Mouse (Mus musculus): ENCODE data around the gene C1galt1. TPM values are rescaled to one million over a fixed set of nuclear protein-coding genes. Genes with fewer than 3 reads are reported as not detected.

The C1galt1 gene
- polyA plus RNA-seq, 1 experiment = 9.7 TPM

DNA sequence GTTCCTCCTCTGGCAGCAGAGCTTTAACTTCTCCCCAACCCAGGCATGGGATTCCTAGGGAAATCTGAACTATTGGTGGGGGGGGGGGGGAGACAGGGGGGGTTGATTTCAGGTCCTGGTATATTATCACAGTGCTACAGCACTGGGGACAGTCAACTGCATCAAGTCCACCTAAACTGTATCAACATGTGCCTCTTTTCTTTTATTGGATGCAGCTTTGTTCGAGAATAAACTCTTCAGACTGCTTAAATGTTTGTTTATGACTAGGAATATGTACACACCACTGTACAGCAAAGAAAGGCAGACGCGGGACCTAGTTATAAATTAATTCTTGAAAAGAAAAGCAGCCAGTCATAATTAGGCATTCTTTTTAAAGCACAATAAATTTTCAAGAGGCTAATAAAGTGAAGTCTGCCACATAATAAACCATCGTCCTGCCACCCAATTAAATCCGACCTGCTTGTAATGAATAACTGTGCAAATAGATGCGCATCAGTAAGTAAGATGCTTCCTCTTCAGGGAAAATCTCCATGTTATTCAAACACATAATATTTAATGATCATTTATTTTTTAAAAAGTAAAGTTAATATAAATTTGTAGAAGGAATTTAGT is 12.0 kb upstream of the C1galt1 start:
- 83% methylated on average over 6 of the region's 6 CpGs for WGBS

DNA sequence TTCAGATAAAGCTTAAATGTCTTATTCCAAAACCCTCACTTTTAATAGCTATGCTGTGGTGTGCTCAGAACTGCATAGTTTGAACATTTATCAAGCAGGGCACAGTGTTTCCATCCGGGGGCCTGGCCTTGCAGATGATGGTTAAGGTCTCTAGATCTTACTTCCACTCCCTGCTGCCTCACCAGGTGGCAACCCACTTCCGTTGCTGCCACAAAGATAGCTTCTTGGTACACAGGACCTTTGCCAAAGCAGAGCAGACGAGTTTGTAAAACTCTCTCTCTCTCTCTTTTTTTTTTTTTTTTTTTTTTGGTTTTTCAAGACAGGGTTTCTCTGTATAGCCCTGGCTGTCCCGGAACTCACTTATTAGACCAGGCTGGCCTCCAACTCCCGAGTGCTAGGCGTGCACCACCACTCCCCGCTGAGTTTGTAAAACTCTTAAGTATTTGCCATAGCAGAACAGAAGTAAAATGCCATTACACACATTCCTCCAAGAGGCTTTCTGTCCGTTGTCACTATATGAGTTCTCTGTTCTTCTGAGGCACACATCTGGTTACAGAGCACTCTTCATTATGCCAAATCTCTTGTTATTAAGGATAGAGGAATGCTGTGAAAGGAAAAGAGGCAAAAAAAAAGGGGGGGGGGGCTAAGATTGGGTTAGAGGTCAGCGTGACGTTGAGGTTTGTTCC is 773 bp upstream of the C1galt1 start:
- Histone ChIP-seq H3K4me3 (replicated peaks; ENCODE audit: control insufficient read depth, low read depth, low read length) (peak overlapping the region; percentile 2), H3K4me1 (ENCODE audit: control insufficient read depth, insufficient read depth, low read length) (peaks cover 6% of the 10 kb centered on the region; the same call in 1 of the 2 replicates), H3K27ac (ENCODE audit: control insufficient read depth, insufficient read depth, low read depth, low read length, poor library complexity) (no peak overlapping the region)
- WGBS = 43% methylated on average over 10 of the region's 10 CpGs
- TF ChIP-seq CTCF (IDR thresholded peaks at IDR 0.05; ENCODE audit: control insufficient read depth, insufficient read depth, low read length) (no peak), POLR2A (IDR thresholded peaks at IDR 0.05; ENCODE audit: borderline replicate concordance, control insufficient read depth, low read depth, low read length) (no peak)

More for the DNA sequence above, 12.0 kb upstream of the C1galt1 start:
- no peak overlapping the region for H3K27ac ChIP-seq (ENCODE audit: control insufficient read depth, insufficient read depth, low read depth, low read length, poor library complexity)
- no peak overlapping the region for H3K4me3 ChIP-seq (replicated peaks; ENCODE audit: control insufficient read depth, low read depth, low read length)
- no peaks in the 10 kb centered on the region for H3K4me1 ChIP-seq (ENCODE audit: control insufficient read depth, insufficient read depth, low read length)
- no peak for TF ChIP-seq POLR2A (IDR thresholded peaks at IDR 0.05; ENCODE audit: borderline replicate concordance, control insufficient read depth, low read depth, low read length)
- TF ChIP-seq CTCF (IDR thresholded peaks at IDR 0.05; ENCODE audit: control insufficient read depth, insufficient read depth, low read length) = no peak

DNA sequence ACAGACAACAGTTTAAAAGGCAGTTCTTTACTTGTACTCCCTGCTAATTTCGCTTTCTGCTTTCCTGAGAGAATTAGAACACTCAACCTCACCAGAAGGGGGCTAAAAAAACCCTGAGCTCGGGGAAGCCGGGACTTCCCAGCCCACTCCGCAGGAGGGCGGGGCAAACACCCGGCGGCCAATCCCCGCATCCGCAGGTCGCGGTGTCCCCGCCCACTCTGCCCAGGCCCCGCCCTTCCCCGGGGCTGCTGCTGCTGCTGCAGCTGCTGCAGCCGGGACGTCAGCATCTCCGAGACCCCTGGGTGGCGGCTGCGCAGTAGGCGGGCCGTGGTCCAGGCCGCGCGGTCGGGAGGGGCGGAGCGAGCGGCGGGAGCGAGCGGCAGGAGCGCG is 235 bp upstream of the C1galt1 start:
- Histone ChIP-seq H3K4me1 (ENCODE audit: control insufficient read depth, insufficient read depth, low read length) (peaks cover 6% of the 10 kb centered on the region; the same call in 1 of the 2 replicates), H3K27ac (ENCODE audit: control insufficient read depth, insufficient read depth, low read depth, low read length, poor library complexity) (peak overlapping the region; percentile 99; the same call in 1 of the 2 replicates), H3K4me3 (replicated peaks; ENCODE audit: control insufficient read depth, low read depth, low read length) (no peak overlapping the region)
- TF ChIP-seq CTCF (IDR thresholded peaks at IDR 0.05; ENCODE audit: control insufficient read depth, insufficient read depth, low read length) (peak; percentile 32; the same call in 1 of the 2 replicates), POLR2A (IDR thresholded peaks at IDR 0.05; ENCODE audit: borderline replicate concordance, control insufficient read depth, low read depth, low read length) (0 out of 2 replicates have a peak, but pooled peaks have one; percentile 44)
- under 1% methylated on average over 30 of the region's 33 CpGs for WGBS

DNA sequence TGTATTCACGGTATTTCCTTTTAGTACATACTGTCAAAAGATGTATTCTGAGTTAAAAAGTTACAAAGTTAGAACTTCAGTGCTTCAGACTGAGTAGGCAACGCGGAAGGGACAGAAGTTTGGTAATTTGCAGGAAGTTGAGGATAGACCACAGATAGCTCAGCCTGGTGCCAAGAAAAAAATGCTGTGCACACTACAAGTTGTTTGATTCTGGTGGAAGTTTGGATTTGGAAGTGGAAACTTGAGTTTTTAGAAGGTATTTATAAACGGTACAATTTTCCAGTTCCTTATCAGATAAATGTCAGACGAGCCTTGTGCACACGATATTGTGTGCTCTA is 1.0 kb downstream of the C1galt1 start:
- under 1% methylated on average over 6 of the region's 6 CpGs for WGBS
- TF ChIP-seq CTCF (IDR thresholded peaks at IDR 0.05; ENCODE audit: control insufficient read depth, insufficient read depth, low read length) (no peak), POLR2A (IDR thresholded peaks at IDR 0.05; ENCODE audit: borderline replicate concordance, control insufficient read depth, low read depth, low read length) (no peak)
- peak overlapping the region; percentile 15; the same call in 1 of the 2 replicates for H3K27ac ChIP-seq (ENCODE audit: control insufficient read depth, insufficient read depth, low read depth, low read length, poor library complexity)
- peaks cover 6% of the 10 kb centered on the region; the same call in 1 of the 2 replicates for H3K4me1 ChIP-seq (ENCODE audit: control insufficient read depth, insufficient read depth, low read length)
- peak overlapping the region; percentile 59 for H3K4me3 ChIP-seq (replicated peaks; ENCODE audit: control insufficient read depth, low read depth, low read length)

DNA sequence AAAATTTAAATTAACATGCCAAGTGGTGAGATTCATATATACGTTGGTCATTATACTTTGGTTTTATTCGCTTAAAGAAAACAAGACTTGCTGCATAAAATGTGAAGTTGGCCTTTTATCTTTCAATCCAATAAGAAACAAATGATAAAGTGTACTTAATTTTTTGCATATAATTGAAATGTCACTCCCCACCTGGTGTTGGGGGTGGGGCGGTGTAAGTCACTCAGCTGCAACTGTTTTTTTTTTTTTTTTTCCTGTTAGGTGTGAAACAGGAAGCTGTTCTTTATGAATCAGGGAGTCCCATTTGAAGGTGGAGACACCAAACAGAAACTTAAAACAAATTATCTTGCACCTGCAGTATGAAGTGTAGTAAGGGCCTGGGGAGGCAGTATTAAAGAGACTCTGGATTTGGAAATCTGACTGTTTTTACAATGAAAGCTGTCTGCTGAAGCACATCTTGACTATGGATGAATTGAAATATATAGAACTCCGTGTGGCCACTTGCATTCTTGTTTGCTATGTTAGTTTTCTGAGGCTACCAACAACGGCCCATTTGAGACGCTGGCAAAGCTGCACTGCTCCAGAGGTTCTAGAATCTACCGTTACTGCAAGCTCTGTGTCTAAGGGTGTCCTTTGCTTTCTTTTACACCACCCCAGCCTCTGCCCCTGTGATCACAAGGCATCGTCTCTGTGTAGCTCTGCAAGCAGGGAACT is 2.2 kb downstream of the C1galt1 start:
- peak overlapping the region; percentile 46 for H3K4me3 ChIP-seq (replicated peaks; ENCODE audit: control insufficient read depth, low read depth, low read length)
- peak overlapping the region; percentile 62 for H3K27ac ChIP-seq (ENCODE audit: control insufficient read depth, insufficient read depth, low read depth, low read length, poor library complexity)
- H3K4me1 ChIP-seq (ENCODE audit: control insufficient read depth, insufficient read depth, low read length) = peaks cover 6% of the 10 kb centered on the region; the same call in 1 of the 2 replicates
- WGBS = 54% methylated on average over 8 of the region's 8 CpGs
- TF ChIP-seq CTCF (IDR thresholded peaks at IDR 0.05; ENCODE audit: control insufficient read depth, insufficient read depth, low read length) (no peak), POLR2A (IDR thresholded peaks at IDR 0.05; ENCODE audit: borderline replicate concordance, control insufficient read depth, low read depth, low read length) (no peak)

DNA sequence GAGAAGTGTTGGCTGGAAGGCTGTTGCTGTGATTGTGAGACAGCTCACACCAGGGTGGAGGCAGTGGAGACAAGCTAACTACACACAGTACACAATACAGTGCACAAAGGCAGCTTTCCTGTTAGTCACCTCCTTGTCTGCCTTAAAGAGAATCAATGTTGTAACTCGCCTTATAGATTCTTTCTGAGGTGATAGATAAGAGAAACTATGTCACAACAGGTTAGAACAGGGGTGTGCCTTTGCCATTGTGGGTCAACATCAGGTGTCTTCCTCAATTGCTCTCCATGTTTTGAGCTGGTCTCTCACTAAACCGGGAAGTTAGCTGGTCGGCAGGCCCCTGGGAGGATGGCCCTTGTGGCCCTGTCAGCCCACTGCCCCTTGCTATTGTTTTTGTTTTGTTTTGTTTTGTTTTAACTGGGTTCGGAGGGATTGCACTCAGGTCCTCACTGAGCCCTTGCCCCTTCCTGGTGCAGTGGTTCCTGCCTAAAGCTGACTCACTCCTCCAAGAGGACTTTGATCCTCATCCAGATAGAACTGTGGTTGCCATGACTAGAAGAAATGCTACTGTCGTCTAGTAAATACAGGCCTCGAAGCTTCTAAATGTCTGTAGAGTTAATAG is 3.4 kb downstream of the C1galt1 start:
- H3K4me1 ChIP-seq (ENCODE audit: control insufficient read depth, insufficient read depth, low read length) = peaks cover 6% of the 10 kb centered on the region; the same call in 1 of the 2 replicates
- TF ChIP-seq POLR2A (IDR thresholded peaks at IDR 0.05; ENCODE audit: borderline replicate concordance, control insufficient read depth, low read depth, low read length) (no peak), CTCF (IDR thresholded peaks at IDR 0.05; ENCODE audit: control insufficient read depth, insufficient read depth, low read length) (no peak)
- H3K4me3 ChIP-seq (replicated peaks; ENCODE audit: control insufficient read depth, low read depth, low read length) = peak overlapping the region; percentile 6
- 26% methylated on average over 6 of the region's 6 CpGs for WGBS
- peak overlapping the region; percentile 32; the same call in 1 of the 2 replicates for H3K27ac ChIP-seq (ENCODE audit: control insufficient read depth, insufficient read depth, low read depth, low read length, poor library complexity)

DNA sequence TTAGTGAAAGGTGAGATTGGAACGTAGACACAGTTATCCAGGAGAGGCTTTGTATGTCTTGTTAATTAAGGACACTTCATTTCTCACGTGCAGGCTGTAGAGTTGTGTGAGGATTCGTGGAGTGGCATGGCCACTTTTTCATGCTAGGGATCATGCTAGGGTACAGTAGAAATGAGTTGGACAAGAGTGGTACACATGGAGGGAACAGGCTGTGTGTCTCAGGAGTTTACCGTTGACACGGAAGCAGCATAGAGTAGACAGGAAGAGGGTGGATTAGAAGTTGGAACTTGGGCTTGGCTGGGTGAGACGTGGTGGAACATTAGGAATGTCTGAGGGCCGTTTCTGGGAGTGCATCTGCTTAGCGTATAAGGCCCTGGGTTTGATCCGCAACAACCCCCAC is 4.1 kb downstream of the C1galt1 start:
- Histone ChIP-seq H3K27ac (ENCODE audit: control insufficient read depth, insufficient read depth, low read depth, low read length, poor library complexity) (peak overlapping the region; percentile 6; the same call in 1 of the 2 replicates), H3K4me3 (replicated peaks; ENCODE audit: control insufficient read depth, low read depth, low read length) (no peak overlapping the region), H3K4me1 (ENCODE audit: control insufficient read depth, insufficient read depth, low read length) (peaks cover 7% of the 10 kb centered on the region; the same call in 1 of the 2 replicates)
- TF ChIP-seq CTCF (IDR thresholded peaks at IDR 0.05; ENCODE audit: control insufficient read depth, insufficient read depth, low read length) = no peak
- WGBS = 83% methylated on average over 9 of the region's 9 CpGs

DNA sequence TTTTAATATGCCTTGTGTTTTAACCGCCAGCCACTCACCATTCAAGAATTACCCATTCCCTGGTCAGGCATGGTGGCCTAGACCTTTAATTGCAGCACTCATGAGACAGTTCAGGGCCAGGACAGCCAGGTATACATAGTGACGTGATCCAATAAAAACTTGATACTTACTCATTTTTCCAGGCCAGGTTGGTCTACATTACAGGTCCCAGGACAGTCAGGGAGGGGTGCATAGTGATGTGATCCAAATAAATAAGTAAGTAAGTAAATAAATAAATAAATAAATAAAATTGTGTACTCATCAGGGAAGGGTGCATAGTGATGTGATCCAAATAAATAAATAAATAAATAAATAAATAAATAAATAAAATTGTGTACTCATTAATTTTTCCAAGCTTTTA is 6.4 kb downstream of the C1galt1 start:
- Histone ChIP-seq H3K4me3 (replicated peaks; ENCODE audit: control insufficient read depth, low read depth, low read length) (no peak overlapping the region), H3K27ac (ENCODE audit: control insufficient read depth, insufficient read depth, low read depth, low read length, poor library complexity) (no peak overlapping the region), H3K4me1 (ENCODE audit: control insufficient read depth, insufficient read depth, low read length) (peaks cover 7% of the 10 kb centered on the region; the same call in 1 of the 2 replicates)
- TF ChIP-seq POLR2A (IDR thresholded peaks at IDR 0.05; ENCODE audit: borderline replicate concordance, control insufficient read depth, low read depth, low read length) (no peak), CTCF (IDR thresholded peaks at IDR 0.05; ENCODE audit: control insufficient read depth, insufficient read depth, low read length) (no peak)
- 87% methylated on average over 2 of the region's 2 CpGs for WGBS
